Mouse (Mus musculus) heart, embryonic 12.5 days (tissue): ENCODE results near the gene Trir. TPM values are rescaled to one million over a fixed set of nuclear protein-coding genes. Genes with fewer than 3 reads are reported as not detected.

Source experiments
- ATAC-seq: fragments of 200-750 bp; cut with Nextera tagmentation; 2 replicates; pipeline ENCODE4 v1.8.0; 2017; ENCODE audit warnings: moderate TSS enrichment, moderate library complexity; ENCODE audit not compliant: insufficient number of reproducible peaks, low FRiP score
- H3K27ac ChIP-seq: fragments of 300-500 bp; sonication (generic); 2 replicates; pipeline ENCODE4 v1.5.1; 2016; ENCODE audit warnings: mild to moderate bottlenecking, moderate library complexity; ENCODE audit not compliant: poor library complexity, severe bottlenecking
- H3K27me3 ChIP-seq: fragments of 300-500 bp; sonication (generic); replicated peaks from 2 replicates; pipeline ENCODE4 v1.6.1; 2016; ENCODE audit warnings: mild to moderate bottlenecking, moderate library complexity
- H3K36me3 ChIP-seq: fragments of 300-500 bp; sonication (generic); 2 replicates; pipeline ENCODE4 v1.6.1; 2016; ENCODE audit warnings: mild to moderate bottlenecking, moderate library complexity
- H3K4me1 ChIP-seq: fragments of 300-500 bp; sonication (generic); replicated peaks from 2 replicates; pipeline ENCODE4 v1.6.1; 2016; ENCODE audit warnings: mild to moderate bottlenecking
- H3K4me2 ChIP-seq: fragments of 300-500 bp; sonication (generic); 2 replicates; pipeline ENCODE4 v1.6.1; 2016; ENCODE audit warnings: mild to moderate bottlenecking, moderate library complexity
- H3K4me3 ChIP-seq: fragments of 300-500 bp; sonication (generic); 2 replicates; pipeline ENCODE4 v1.5.1; 2016; ENCODE audit warnings: mild to moderate bottlenecking
- H3K9ac ChIP-seq: fragments of 300-500 bp; sonication (generic); 2 replicates; pipeline ENCODE4 v1.6.1; 2016; ENCODE audit warnings: mild to moderate bottlenecking, moderate library complexity
- H3K9me3 ChIP-seq: fragments of 300-500 bp; sonication (generic); replicated peaks from 2 replicates; pipeline ENCODE4 v1.6.1; 2016; ENCODE audit warnings: mild to moderate bottlenecking, moderate library complexity
- WGBS: fragments of 180-500 bp; shearing (Covaris S2); methylation state at CpG from one replicate; pipeline ENCODE4 v1.1.7; 2016; 5-methylcytosine and 5-hydroxymethylcytosine counted together
- microRNA-seq: library from miRNA; unstranded; fragments of <30 nt; microRNA quantifications from one replicate; pipeline ENCODE4, GENCODE M21; 2017
- polyA plus RNA-seq: library from polyadenylated mRNA; unstranded; fragments of >200 nt; fragmentation: Nextera tagmentation; extraction: Ambion mirVana; gene quantifications from 2 replicates; pipeline ENCODE4 v1.2.1, GENCODE M21; 2016

Trir gene
- polyA plus RNA-seq, 1 experiment from 2014 or later = 102 TPM

DNA sequence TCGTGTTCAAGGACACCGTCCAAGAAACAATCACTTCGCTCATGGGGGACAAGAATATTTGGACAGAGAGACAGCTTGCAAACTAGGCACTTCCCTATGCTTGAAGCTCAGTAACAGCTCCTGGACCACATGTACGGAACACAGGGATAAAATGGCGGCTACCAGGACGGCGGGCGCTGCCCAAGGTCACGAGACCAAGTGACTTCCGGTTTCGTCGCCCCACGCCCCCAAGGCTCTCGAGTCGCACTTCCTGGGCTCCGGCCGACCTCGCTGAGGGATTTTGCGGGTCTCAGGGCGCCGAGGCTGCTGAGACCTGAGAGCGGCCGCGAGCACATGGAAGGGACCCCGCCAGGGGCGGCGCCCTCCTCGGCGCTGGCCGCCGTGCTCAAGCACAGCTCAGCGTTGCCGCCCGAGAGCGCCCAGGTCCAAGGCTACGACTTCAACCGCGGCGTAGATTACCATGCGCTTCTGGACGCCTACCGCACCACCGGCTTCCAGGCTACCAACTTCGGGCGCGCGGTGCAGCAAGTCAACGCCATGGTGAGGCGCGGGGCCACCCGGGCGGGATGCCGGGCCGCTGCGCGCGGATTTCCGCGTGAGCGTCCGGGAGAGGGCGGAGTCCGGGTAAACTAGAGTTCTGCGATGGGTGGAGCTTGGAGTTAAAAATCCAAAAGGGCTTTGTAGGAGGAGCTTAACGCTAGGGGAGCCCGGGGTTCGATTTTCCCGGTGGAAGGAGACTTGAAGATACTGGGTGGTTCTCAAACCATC, 45.1 kb downstream of the Trir start, which contains the start of gene Dhps:
TSS of gene Dhps (plus strand) at position 244 of the 768 bp plus-strand sequence.
- H3K27ac ChIP-seq = peak within 1 kb of the TSS; percentile 96
- H3K9me3 ChIP-seq = no peaks in the 10 kb centered on the region
- H3K4me2 ChIP-seq = peak within 1 kb of the TSS; percentile 86
- H3K4me1 ChIP-seq = peaks cover 15% of the 10 kb centered on the region
- WGBS = under 1% methylated on average over 68 of the region's 68 CpGs
- H3K4me3 ChIP-seq = peak within 1 kb of the TSS; percentile 96
- ATAC-seq = peak; percentile 89
- H3K36me3 ChIP-seq = peaks cover 44% of the 10 kb centered on the region
- H3K9ac ChIP-seq = peak within 1 kb of the TSS; percentile 92
- H3K27me3 ChIP-seq = no peaks in the 10 kb centered on the region

DNA sequence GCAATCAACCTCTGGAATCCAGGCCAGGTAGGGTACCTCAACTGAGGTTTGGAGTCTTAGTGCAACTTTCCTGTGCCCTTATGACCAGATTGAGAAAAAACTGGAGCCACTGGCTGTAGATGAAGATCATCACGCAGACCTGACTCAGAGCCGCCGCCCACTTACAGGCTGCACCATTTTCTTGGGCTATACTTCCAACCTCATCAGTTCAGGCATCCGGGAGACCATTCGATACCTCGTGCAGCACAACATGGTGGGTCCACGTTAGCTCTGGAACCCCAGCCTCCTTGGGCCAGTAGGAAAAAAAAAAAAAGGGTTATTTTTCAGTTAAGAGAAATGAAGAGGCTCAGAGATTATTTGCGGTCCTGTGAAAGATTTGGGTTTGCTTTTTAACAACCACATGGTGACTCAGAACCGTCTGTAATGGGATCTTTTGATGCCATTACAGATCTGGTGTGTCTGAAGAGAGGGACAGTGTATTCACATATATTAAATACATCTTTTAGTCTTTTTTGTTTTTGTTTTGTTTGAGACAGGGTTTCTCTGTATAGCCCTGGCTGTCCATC, 45.8 kb downstream of the Trir start:
- Histone ChIP-seq H3K9me3 (no peaks in the 10 kb centered on the region), H3K27me3 (no peaks in the 10 kb centered on the region), H3K4me1 (peaks cover 15% of the 10 kb centered on the region), H3K27ac (peak overlapping the region; percentile 96), H3K4me2 (peak overlapping the region; percentile 86), H3K4me3 (peak overlapping the region; percentile 96), H3K9ac (peak overlapping the region; percentile 92), H3K36me3 (peaks cover 38% of the 10 kb centered on the region)
- no peak for ATAC-seq
- WGBS = 34% methylated on average over 9 of the region's 9 CpGs

DNA sequence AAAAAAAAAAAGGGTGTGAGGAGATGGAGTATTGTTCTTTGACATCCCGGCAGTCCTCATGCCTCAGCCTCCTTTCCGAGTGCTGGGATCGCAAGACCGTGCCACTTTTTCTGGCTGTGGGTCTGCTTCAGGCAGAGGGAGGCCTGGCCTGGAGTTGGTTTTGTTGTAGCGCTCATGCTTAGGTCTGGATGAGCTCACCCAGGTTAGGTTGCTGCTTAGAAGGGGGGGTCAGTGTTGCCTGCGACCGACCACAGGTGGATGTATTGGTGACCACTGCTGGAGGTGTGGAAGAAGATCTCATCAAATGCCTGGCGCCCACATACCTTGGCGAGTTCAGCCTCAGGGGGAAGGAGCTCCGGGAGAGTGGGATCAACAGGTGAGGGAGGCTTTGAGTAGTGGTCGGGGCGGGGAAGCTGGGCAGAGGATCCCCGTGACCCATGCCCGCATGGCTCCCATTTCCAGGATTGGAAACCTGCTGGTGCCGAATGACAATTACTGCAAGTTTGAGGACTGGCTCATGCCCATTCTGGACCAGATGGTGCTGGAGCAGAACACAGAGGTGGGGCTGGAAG, 46.5 kb downstream of the Trir start:
- 88% methylated on average over 15 of the region's 15 CpGs for WGBS
- no peak overlapping the region for H3K4me2 ChIP-seq

DNA sequence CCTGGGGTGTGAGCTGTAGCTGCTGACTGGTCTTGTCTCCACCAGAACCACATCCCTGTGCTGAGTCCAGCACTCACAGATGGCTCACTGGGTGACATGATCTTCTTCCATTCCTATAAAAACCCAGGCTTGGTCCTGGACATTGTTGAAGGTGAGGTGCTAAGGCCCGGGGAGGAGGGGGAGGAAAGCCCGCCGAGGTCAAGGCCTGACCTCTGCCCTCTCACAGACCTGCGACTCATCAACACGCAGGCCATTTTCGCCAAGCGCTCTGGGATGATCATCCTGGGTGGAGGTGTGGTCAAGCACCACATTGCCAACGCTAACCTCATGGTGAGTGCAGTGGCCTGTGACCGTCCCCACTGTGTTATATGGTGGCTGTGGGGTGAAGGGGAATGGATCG, 47.5 kb downstream of the Trir start:
- Histone ChIP-seq H3K4me2 (no peak overlapping the region), H3K4me3 (no peak overlapping the region), H3K9me3 (no peaks in the 10 kb centered on the region), H3K27me3 (no peaks in the 10 kb centered on the region), H3K27ac (no peak overlapping the region), H3K9ac (no peak overlapping the region), H3K36me3 (peaks cover 49% of the 10 kb centered on the region), H3K4me1 (peaks cover 24% of the 10 kb centered on the region)
- no peak for ATAC-seq
- WGBS = 89% methylated on average over 10 of the region's 10 CpGs

More for the DNA sequence above, 46.5 kb downstream of the Trir start:
- no peaks in the 10 kb centered on the region for H3K27me3 ChIP-seq
- no peak for ATAC-seq
- no peak overlapping the region for H3K9ac ChIP-seq
- H3K4me3 ChIP-seq = no peak overlapping the region
- peaks cover 15% of the 10 kb centered on the region for H3K4me1 ChIP-seq
- no peak overlapping the region for H3K27ac ChIP-seq
- H3K9me3 ChIP-seq = no peaks in the 10 kb centered on the region
- H3K36me3 ChIP-seq = peaks cover 39% of the 10 kb centered on the region

- Histone ChIP-seq H3K27ac (no peak overlapping the region), H3K27me3 (no peaks in the 10 kb centered on the region), H3K9me3 (no peaks in the 10 kb centered on the region), H3K4me1 (peaks cover 28% of the 10 kb centered on the region), H3K4me2 (no peak overlapping the region), H3K4me3 (no peak overlapping the region), H3K36me3 (peaks cover 51% of the 10 kb centered on the region), H3K9ac (0 out of 2 replicates have a peak overlapping the region, but pooled peaks have one; percentile 8)
- no peak for ATAC-seq
- WGBS = 92% methylated on average over 10 of the region's 10 CpGs
Measured at GRCm38 (mm10) chr8:85074617-85075016, 48.0 kb downstream of the Trir start.

- peaks cover 30% of the 10 kb centered on the region for H3K4me1 ChIP-seq
- no peaks in the 10 kb centered on the region for H3K27me3 ChIP-seq
- peaks cover 51% of the 10 kb centered on the region for H3K36me3 ChIP-seq
- H3K9ac ChIP-seq = no peak overlapping the region
- WGBS = 62% methylated on average over 9 of the region's 9 CpGs
- no peaks in the 10 kb centered on the region for H3K9me3 ChIP-seq
- no peak overlapping the region for H3K27ac ChIP-seq
- no peak for ATAC-seq
- no peak overlapping the region for H3K4me3 ChIP-seq
- no peak overlapping the region for H3K4me2 ChIP-seq
Measured at GRCm38 (mm10) chr8:85076001-85076400, 49.4 kb downstream of the Trir start.

DNA sequence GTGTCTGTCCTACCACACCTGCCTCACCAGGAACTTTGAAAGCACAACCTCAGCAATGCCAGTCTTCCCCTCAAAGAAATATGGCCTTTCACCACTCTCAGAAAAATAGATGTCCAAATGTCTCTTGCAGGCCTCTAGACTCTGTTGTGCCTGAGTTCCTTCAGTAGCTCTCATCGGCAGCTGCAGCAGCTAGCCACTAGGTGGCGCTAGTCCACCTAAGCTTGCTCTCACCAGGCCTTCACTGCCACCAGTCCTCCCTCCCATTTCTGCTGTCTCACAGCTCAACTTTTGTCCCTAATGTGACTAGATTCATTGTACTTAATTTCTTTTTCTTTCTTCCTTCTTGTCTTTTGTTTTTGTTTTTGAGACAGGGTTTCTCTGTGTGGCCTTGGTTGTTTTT, 50.4 kb downstream of the Trir start:
- Histone ChIP-seq H3K9me3 (no peaks in the 10 kb centered on the region), H3K27ac (no peak overlapping the region), H3K9ac (no peak overlapping the region), H3K27me3 (no peaks in the 10 kb centered on the region), H3K36me3 (peaks cover 51% of the 10 kb centered on the region), H3K4me2 (no peak overlapping the region), H3K4me1 (peaks cover 36% of the 10 kb centered on the region), H3K4me3 (no peak overlapping the region)
- 0% methylated on average over 2 of the region's 2 CpGs for WGBS
- no peak for ATAC-seq

Small RNA genes lying within 50 kb of the gene (microRNA-seq; reads per million reads assigned to microRNA genes)
- 1.9 reads per million for gene Mir7070

Other genes with a start within 250 kb of the Trir start
- gene Nfix, start 226.5 kb upstream of the Trir start, polyA plus RNA-seq = 9.2 and 10.9 TPM in 2 replicates
- 4.6 and 6.2 TPM in 2 replicates for gene Dand5, start 204.0 kb upstream of the Trir start, polyA plus RNA-seq
- 50.9 and 52.1 TPM in 2 replicates for gene Gadd45gip1, start 195.3 kb upstream of the Trir start, polyA plus RNA-seq
- 129 and 131 TPM in 2 replicates for gene Rad23a, start 186.2 kb upstream of the Trir start, polyA plus RNA-seq
- gene Calr, start 179.9 kb upstream of the Trir start, polyA plus RNA-seq = 747 and 767 TPM in 2 replicates
- gene Farsa, start 169.8 kb upstream of the Trir start, polyA plus RNA-seq = 53.6 and 59.2 TPM in 2 replicates
- 36.5 and 36.9 TPM in 2 replicates for gene Syce2, start 154.7 kb upstream of the Trir start, polyA plus RNA-seq
- gene Gcdh, start 132.9 kb upstream of the Trir start, polyA plus RNA-seq = 35.5 and 36.2 TPM in 2 replicates
- 12.1 and 17.9 TPM in 2 replicates for gene Klf1, start 124.9 kb upstream of the Trir start, polyA plus RNA-seq
- 4.2 and 4.3 TPM in 2 replicates for gene Dnase2a, start 118.3 kb upstream of the Trir start, polyA plus RNA-seq
- gene Mast1, start 89.5 kb upstream of the Trir start, polyA plus RNA-seq = 0.13 and 0.24 TPM in 2 replicates
- gene Rtbdn, start 79.8 kb upstream of the Trir start, polyA plus RNA-seq = 0.20 and 0.31 TPM in 2 replicates
- not detected in 2 replicates for gene Gm49661, start 57.4 kb upstream of the Trir start, polyA plus RNA-seq
- 638 and 672 TPM in 2 replicates for gene Prdx2, start 57.2 kb upstream of the Trir start, polyA plus RNA-seq
- 77.1 and 79.0 TPM in 2 replicates for gene Rnaseh2a, start 57.1 kb upstream of the Trir start, polyA plus RNA-seq
- gene Junb, start 48.1 kb upstream of the Trir start, polyA plus RNA-seq = 11.9 and 13.2 TPM in 2 replicates
- gene Hook2, start 36.2 kb upstream of the Trir start, polyA plus RNA-seq = 7.2 and 7.7 TPM in 2 replicates
- not detected in 2 replicates for gene Best2, start 12.3 kb upstream of the Trir start, polyA plus RNA-seq
- gene Asna1, start 1.5 kb upstream of the Trir start, polyA plus RNA-seq = 114 and 118 TPM in 2 replicates
- 28.8 and 34.4 TPM in 2 replicates for gene Tnpo2, start 10.1 kb downstream of the Trir start, polyA plus RNA-seq
- gene Fbxw9, start 33.2 kb downstream of the Trir start, polyA plus RNA-seq = 17.3 and 18.8 TPM in 2 replicates
- gene Gm5741, start 41.2 kb downstream of the Trir start, polyA plus RNA-seq = not detected in 2 replicates
- 50.4 and 60.9 TPM in 2 replicates for gene Dhps, start 44.9 kb downstream of the Trir start, polyA plus RNA-seq
- gene Wdr83os, start 53.9 kb downstream of the Trir start, polyA plus RNA-seq = 107 and 109 TPM in 2 replicates
- 31.7 and 33.2 TPM in 2 replicates for gene Wdr83, start 54.5 kb downstream of the Trir start, polyA plus RNA-seq
- 33.2 and 34.8 TPM in 2 replicates for gene Man2b1, start 56.4 kb downstream of the Trir start, polyA plus RNA-seq
- 1.2 and 1.3 TPM in 2 replicates for gene Zfp791, start 96.3 kb downstream of the Trir start, polyA plus RNA-seq
- gene Cks1brt, start 125.1 kb downstream of the Trir start, polyA plus RNA-seq = not detected in 2 replicates
- not detected in 2 replicates for gene Olfr371, start 199.2 kb downstream of the Trir start, polyA plus RNA-seq